Mouse (Mus musculus): Measurements from ENCODE around the gene Lrrc43. TPM values are rescaled to one million over a fixed set of nuclear protein-coding genes. Genes with fewer than 3 reads are reported as not detected.

Lrrc43 gene
- polyA plus RNA-seq, 1 experiment from 2014 or later: not detected

- Histone ChIP-seq H3K4me1 (replicated peaks) (no peaks in the 10 kb centered on the region), H3K27me3 (no peaks in the 10 kb centered on the region), H3K27ac (no peak overlapping the region), H3K4me2 (no peak overlapping the region), H3K36me3 (peaks cover 65% of the 10 kb centered on the region), H3K9ac (replicated peaks) (no peak overlapping the region), H3K9me3 (no peaks in the 10 kb centered on the region), H3K4me3 (replicated peaks) (no peak overlapping the region)
- 68% methylated on average over 2 of the region's 2 CpGs for WGBS
- no peak for ATAC-seq (ENCODE audit: insufficient number of reproducible peaks, insufficient read depth, low FRiP score, low TSS enrichment, low read depth)
Measured at GRCm38 (mm10) chr5:123556451-123556850, 67.3 kb downstream of the Lrrc43 start.

Small RNA genes lying within 50 kb of the gene (microRNA-seq; reads per million reads assigned to microRNA genes)
- gene Mir7647: 0.93 reads per million

Other genes starting within 250 kb of the Lrrc43 start
- 0.44 TPM in 2 replicates for gene Wdr66, start 237.2 kb upstream of the Lrrc43 start, polyA plus RNA-seq (2016; fragmentation: Nextera tagmentation; extraction: Ambion mirVana)
- gene Bcl7a, start 145.5 kb upstream of the Lrrc43 start, polyA plus RNA-seq (2016; fragmentation: Nextera tagmentation; extraction: Ambion mirVana): 43.4 and 45.7 TPM in 2 replicates
- 12.8 and 15.3 TPM in 2 replicates for gene Mlxip, start 94.5 kb upstream of the Lrrc43 start, polyA plus RNA-seq (2016; fragmentation: Nextera tagmentation; extraction: Ambion mirVana)
- not detected in 2 replicates for gene Il31, start 184 bp downstream of the Lrrc43 start, polyA plus RNA-seq (2016; fragmentation: Nextera tagmentation; extraction: Ambion mirVana)
- 0.92 and 1.6 TPM in 2 replicates for gene B3gnt4, start 21.2 kb downstream of the Lrrc43 start, polyA plus RNA-seq (2016; fragmentation: Nextera tagmentation; extraction: Ambion mirVana)
- 112 and 120 TPM in 2 replicates for gene Diablo, start 34.9 kb downstream of the Lrrc43 start, polyA plus RNA-seq (2016; fragmentation: Nextera tagmentation; extraction: Ambion mirVana)
- gene Gm49027, start 36.2 kb downstream of the Lrrc43 start, polyA plus RNA-seq (2016; fragmentation: Nextera tagmentation; extraction: Ambion mirVana): 0.24 and 0.32 TPM in 2 replicates
- gene Vps33a, start 83.7 kb downstream of the Lrrc43 start, polyA plus RNA-seq (2016; fragmentation: Nextera tagmentation; extraction: Ambion mirVana): 25.7 and 28.6 TPM in 2 replicates
- 51.7 and 51.9 TPM in 2 replicates for gene Clip1, start 195.3 kb downstream of the Lrrc43 start, polyA plus RNA-seq (2016; fragmentation: Nextera tagmentation; extraction: Ambion mirVana)
- gene Zcchc8, start 231.8 kb downstream of the Lrrc43 start, polyA plus RNA-seq (2016; fragmentation: Nextera tagmentation; extraction: Ambion mirVana): 104 and 105 TPM in 2 replicates